Mouse (Mus musculus): ENCODE data around the gene Serpina1d.

The Serpina1d gene

GRCm38 (mm10) chr12:103773246-103773851 is at the start of gene Serpina1d:
Gene Serpina1d (minus strand): TSS chr12:103773592.
- WGBS = 82% methylated on average over 6 of the region's 6 CpGs

- WGBS = 91% methylated on average over 1 of the region's 1 CpGs
Measured at GRCm38 (mm10) chr12:103770597-103770996, 2.8 kb downstream of the Serpina1d start.

- WGBS = 79% methylated on average over 3 of the region's 3 CpGs
Measured at GRCm38 (mm10) chr12:103763083-103763482, 10.3 kb downstream of the Serpina1d start.

GRCm38 (mm10) chr12:103760316-103760715 is 13.1 kb downstream of the Serpina1d start:
- 92% methylated on average over 3 of the region's 3 CpGs for WGBS

GRCm38 (mm10) chr12:103745957-103746356 is 27.4 kb downstream of the Serpina1d start:
- WGBS = 92% methylated on average over 5 of the region's 5 CpGs

GRCm38 (mm10) chr12:103737791-103738580 is 35.4 kb downstream of the Serpina1d start:
- WGBS = 86% methylated on average over 6 of the region's 6 CpGs

- WGBS = 88% methylated on average over 4 of the region's 4 CpGs
Measured at GRCm38 (mm10) chr12:103735566-103735965, 37.8 kb downstream of the Serpina1d start.

- WGBS = 89% methylated on average over 4 of the region's 4 CpGs
Measured at GRCm38 (mm10) chr12:103735101-103735500, 38.3 kb downstream of the Serpina1d start.
